Mouse (Mus musculus): ENCODE measurements around the gene Zc3h7a.
A peak's percentile ranks its signal among the peaks of the same experiment; 100 is the strongest.

Gene Zc3h7a

GRCm38 (mm10) chr16:11143706-11144483 lies 32.3 kb downstream of the Zc3h7a start:
- peak; percentile 30 for DNase-seq (ENCODE audit: inconsistent ontology term)

- DNase-seq (ENCODE audit: inconsistent ontology term) = peak; percentile 99
Measured at GRCm38 (mm10) chr16:11134348-11135344, 41.5 kb downstream of the Zc3h7a start, which contains the start of gene Txndc11. Txndc11 (minus strand) TSS chr16:11134650.

- DNase-seq (ENCODE audit: inconsistent ontology term) = peak; percentile 21
Measured at GRCm38 (mm10) chr16:11133476-11134347, 42.5 kb downstream of the Zc3h7a start.

- DNase-seq (ENCODE audit: inconsistent ontology term) = no peak
Measured at GRCm38 (mm10) chr16:11132839-11133238, 43.4 kb downstream of the Zc3h7a start.

- no peak for DNase-seq (ENCODE audit: inconsistent ontology term)
Measured at GRCm38 (mm10) chr16:11128301-11128700, 47.9 kb downstream of the Zc3h7a start.

- DNase-seq (ENCODE audit: inconsistent ontology term) = no peak
Measured at GRCm38 (mm10) chr16:11125371-11125770, 50.8 kb downstream of the Zc3h7a start.

GRCm38 (mm10) chr16:11124110-11124509 lies 52.1 kb downstream of the Zc3h7a start:
- no peak for DNase-seq (ENCODE audit: inconsistent ontology term)

- DNase-seq (ENCODE audit: inconsistent ontology term) = no peak
Measured at GRCm38 (mm10) chr16:11122625-11123024, 53.6 kb downstream of the Zc3h7a start.

- no peak for DNase-seq (ENCODE audit: inconsistent ontology term)
Measured at GRCm38 (mm10) chr16:11109198-11109740, 66.9 kb downstream of the Zc3h7a start.

GRCm38 (mm10) chr16:11104905-11105304 lies 71.3 kb downstream of the Zc3h7a start:
- DNase-seq (ENCODE audit: inconsistent ontology term) = no peak

- no peak for DNase-seq (ENCODE audit: inconsistent ontology term)
Measured at GRCm38 (mm10) chr16:11097301-11097700, 78.9 kb downstream of the Zc3h7a start.

GRCm38 (mm10) chr16:11093717-11094386 lies 82.3 kb downstream of the Zc3h7a start:
- no peak for DNase-seq (ENCODE audit: inconsistent ontology term)

GRCm38 (mm10) chr16:11092523-11092922 lies 83.7 kb downstream of the Zc3h7a start:
- DNase-seq (ENCODE audit: inconsistent ontology term) = no peak

- no peak for DNase-seq (ENCODE audit: inconsistent ontology term)
Measured at GRCm38 (mm10) chr16:11092061-11092460, 84.1 kb downstream of the Zc3h7a start.

- DNase-seq (ENCODE audit: inconsistent ontology term) = no peak
Measured at GRCm38 (mm10) chr16:11090836-11091570, 85.2 kb downstream of the Zc3h7a start.

GRCm38 (mm10) chr16:11086856-11087588 lies 89.2 kb downstream of the Zc3h7a start:
- DNase-seq (ENCODE audit: inconsistent ontology term) = peak; percentile 83

Measured in Muller cell, postnatal 12 days (primary cell).